Mouse (Mus musculus): Measurements from ENCODE around the gene Grrp1.
A peak's percentile ranks its signal among the peaks of the same experiment; 100 is the strongest.
"Not testable (repeated sequence)": the region's sequence is repeated elsewhere in the genome, so short reads cannot be mapped to it uniquely, and the experiment has no call there.

The Grrp1 gene

DNA sequence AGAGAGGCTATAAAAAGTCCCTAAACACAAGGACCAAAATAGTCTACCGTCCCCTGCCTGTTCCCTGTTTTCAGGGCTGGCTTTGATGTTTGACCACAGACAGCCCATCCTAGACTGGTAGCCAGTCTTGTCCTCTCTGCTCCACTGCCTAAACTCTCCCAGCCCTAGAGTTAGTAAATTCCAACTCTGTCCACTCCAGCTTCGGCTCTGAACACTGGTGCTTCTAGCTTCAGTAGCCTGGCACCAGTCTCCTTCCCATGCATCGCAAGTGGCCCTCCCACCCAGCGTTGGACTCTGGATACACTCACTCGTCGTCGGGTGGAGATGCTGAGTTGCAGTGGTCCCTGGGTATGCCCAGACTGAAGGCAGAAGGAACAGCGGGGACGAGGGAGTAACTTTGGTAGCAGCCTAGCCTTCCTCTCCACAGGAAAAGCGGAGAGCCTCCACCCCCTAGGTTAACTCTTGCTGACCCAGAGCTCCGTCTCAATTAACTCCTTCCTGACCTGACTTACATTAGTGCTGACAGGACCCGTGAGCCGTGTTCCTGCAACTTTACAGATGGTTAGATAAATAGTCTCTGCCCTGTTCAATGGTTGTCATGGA lies at the start of gene Grrp1:
Gene Grrp1, minus strand, starts transcription at position 385 of the 603 bp plus-strand sequence.
- peak; percentile 96 for DNase-seq

- no peak for DNase-seq
These were observed 48.2 kb upstream of the Grrp1 start for GRCm38 (mm10) chr4:134302084-134302483.

GRCm38 (mm10) chr4:134300316-134300715 lies 46.4 kb upstream of the Grrp1 start:
- peak; percentile 99 for DNase-seq

GRCm38 (mm10) chr4:134299498-134299810 lies 45.5 kb upstream of the Grrp1 start:
- DNase-seq: peak; percentile 97

DNA sequence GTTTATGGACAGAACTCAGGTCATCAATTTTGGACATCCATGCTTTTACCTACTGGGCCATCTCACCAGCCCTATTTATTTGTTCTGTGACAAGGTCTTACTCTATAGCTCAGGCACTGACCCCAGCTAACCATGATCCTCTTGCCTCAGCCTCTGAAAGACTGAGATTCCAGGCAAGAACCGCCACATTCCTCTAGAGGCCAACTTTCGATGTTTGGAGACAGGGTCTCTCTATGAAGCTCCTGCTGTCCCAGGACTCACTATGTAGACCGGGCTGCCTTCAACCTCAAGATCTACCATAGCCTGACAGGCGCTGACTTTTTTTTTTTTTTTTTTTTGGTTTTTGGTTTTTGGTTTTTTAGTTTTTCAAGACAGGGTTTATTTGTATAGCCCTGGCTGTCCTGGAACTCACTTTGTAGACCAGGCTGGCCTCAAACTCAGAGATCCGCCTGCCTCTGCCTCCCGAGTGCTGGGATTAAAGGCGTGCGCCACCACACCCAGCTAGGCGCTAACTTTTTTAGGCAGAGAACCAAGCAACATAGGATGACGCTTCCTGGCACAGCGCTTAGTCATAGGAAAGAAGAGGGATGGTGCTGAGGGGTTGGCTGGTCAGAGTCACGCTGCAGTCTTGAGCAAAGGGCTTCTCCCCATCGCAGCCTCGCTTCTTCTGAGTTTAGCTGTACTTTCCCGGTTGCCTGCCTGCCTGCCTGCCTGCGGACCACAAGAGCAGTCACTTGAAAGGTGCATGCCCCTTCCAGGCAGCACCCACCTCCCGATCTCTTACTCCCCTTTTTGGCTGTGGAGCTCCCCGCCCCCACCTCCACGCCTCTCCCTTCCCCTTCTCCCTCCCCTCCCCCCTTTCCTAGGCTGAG lies 45.0 kb upstream of the Grrp1 start:
- peak; percentile 45 for DNase-seq

GRCm38 (mm10) chr4:134297369-134297768 lies 43.5 kb upstream of the Grrp1 start:
- DNase-seq: peak; percentile 48

GRCm38 (mm10) chr4:134296523-134296922 lies 42.6 kb upstream of the Grrp1 start:
- DNase-seq: peak; percentile 66

- DNase-seq: not testable (repeated sequence)
These were observed 42.2 kb upstream of the Grrp1 start for GRCm38 (mm10) chr4:134296096-134296495.

GRCm38 (mm10) chr4:134293692-134294163 lies 39.8 kb upstream of the Grrp1 start:
- peak; percentile 99 for DNase-seq

DNA sequence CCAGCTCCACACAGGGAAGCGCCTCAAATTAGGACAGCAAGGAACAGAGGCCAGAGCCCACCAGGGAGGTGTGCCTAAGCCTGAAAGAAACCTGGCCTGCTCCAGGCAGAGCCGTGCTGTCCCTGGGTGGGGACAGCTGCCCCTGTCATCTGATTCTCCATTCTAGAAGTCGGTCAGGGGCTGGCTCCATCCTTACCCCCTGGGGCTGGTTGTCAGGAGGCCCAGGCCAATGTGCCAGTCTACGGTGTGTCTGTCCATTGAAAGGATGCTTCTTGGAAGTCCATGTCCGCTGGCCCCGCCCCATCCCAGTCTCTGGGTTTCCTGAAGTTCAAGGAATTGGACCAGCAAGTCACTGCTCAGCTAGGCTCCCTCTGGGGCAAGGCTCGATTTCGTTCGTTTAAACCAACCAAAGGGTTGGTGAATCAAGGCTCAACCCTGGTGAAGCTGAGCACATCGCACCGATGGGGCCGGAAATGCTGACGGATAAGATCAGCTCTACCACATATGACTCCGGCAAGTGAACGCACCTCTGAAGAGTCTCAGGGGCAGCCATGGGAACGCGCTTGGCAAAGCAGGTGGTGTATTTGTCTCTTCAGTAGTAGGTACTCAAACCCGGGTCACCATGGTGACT lies 39.3 kb upstream of the Grrp1 start:
- no peak for DNase-seq

- peak; percentile 89 for DNase-seq
These were observed 38.2 kb upstream of the Grrp1 start for GRCm38 (mm10) chr4:134292067-134292466.

DNA sequence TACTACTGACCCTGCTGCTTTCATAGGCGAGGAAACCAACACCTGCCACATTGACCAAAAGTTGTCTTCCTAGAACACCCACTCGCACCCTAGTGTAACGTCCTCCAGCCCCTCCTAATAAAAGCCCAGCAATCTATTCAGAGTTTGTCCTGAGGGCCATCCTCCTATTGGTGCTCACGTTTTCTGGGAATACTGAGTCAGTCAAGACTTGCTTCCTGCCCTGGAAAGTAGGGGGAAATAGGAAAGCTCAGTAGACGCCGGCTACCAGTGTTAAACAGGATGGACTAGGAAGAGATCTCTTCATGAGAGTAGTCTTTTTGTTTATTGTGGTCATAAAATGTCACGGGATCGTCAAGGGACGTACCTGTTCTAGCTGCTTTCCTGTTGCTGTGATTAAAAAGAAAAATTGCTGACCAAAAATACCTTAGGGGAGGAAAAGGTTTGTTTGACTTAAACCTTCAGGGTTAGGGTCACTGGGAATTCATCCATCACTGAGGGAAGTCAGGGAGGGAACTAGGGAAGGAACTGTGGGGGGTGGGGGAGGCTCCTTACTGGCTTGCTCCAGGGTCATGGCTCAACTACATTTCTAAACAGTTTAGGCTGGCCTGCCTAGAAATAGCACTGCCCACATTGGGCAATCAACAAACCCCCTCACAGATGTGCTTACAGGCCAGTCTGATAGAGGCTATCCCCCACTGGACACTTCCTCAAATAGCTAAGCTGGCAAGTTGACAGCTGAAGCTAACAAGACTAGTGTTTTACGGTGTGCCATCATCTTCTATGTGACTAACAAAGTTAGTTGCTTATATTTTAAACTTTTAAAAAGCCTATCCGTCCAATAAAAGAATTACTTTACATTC lies 34.7 kb upstream of the Grrp1 start:
- peak; percentile 96 for DNase-seq

DNA sequence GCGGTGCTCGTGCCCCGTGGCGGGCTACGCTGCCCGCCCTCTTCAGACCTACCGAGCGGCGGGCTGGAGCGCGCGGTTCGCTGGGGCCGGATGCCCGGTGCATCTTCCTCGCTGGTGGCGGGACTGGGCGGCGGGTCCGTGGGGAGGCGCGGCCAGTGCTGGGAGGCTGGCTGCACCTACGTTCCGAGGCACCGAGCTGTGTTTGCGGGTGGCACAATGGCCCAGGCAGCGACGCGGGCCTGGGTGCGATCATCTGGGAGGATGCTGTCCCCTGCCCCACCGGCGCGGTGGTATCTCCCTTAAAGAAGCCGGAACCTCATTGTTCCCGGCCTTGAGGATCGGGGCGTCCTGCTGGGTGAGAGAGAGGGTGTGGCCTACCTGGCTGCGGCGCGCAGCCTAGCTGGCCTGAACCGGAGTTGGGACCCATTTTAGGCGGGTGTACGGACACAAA lies 33.7 kb upstream of the Grrp1 start, which contains the start of gene Pdik1l:
Gene Pdik1l, minus strand, starts transcription at position 321 of the 451 bp plus-strand sequence.
- DNase-seq: peak; percentile 98

DNA sequence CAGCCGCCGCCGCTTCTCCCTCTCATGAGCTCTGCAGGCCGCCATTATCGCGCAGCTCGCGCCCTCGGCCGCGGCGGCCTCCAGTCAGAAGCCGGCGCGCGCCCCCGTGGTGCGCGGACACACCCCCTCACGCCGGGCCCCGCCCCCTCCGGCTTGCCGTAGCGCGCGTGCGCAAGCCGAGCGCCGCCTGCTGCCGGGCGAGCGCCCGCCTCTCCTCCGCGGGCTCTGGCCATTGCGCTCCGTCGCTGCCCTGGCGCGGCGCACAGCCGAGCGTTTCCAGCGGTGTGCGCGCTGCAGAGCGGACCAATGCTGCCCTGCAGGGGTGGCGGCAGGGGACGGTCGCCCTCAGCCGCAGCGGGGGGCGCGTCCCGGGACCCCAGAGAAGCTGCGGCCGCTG lies 33.3 kb upstream of the Grrp1 start:
- DNase-seq: peak; percentile 99

DNA sequence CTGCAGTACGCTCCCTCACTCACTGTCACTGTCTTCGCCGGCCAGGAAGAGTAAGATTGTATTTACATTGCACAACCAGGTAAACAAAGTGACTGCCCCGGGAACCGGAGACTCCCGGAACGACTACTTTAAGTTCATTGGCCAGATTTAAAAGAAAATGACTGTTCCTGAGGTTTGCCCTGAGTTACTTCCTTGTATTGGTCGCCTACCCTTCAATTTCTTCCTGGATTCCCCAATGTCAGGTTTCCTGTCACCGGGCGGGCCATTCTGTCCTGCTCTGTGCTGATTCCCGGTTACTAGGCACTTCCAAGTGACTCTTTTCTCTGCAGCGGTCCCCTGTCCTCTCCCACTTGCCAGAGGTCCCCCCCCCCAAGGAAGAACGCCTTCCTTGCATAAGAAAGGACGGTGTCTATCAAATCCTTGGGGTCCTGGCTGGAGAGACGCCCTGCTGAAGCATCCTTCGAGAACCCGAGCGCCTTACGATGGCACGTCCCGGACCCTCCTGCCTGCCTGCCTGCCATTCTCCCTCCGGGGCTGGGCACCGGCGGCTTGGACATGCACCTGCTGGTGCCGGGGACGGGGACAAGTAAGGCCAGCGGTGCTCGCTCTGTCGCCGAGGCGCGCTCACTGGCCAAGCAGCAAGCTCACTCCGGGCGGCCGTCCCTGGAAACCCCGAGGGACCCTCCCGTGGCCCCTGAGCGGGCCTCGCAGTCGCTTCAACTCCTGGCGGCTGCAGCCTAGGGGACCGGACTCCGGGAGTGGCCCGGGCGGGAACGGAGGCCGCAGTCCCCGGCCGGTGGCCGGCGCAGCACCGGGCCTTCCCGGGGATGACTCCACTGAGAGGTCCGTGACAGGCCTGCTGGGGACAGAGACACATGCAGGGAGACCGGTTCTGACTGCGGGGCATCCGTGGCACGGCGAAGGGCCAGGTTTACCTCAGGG lies 32.6 kb upstream of the Grrp1 start:
- DNase-seq: no peak

DNA sequence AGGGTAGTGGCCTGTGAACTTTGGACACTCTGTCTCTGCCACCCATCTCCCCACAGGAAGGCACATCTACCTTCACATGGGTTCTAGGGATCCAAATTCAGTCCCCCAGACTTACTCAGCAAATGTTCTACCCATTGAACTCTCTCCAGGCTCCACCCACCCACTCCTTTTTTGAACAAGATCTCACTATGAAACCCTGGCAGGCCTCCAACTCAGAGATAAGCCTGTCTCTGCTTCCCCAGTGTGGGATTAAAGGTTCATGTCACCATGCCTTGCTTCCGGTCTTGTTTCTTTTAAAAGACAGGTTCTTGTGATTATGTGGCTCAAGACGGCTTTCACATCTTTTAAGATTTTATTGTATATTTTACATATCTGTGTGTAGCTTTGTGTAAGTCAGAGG lies 31.0 kb upstream of the Grrp1 start:
- peak; percentile 86 for DNase-seq

GRCm38 (mm10) chr4:134273417-134274345 lies 19.8 kb upstream of the Grrp1 start:
- DNase-seq: peak; percentile 87

DNA sequence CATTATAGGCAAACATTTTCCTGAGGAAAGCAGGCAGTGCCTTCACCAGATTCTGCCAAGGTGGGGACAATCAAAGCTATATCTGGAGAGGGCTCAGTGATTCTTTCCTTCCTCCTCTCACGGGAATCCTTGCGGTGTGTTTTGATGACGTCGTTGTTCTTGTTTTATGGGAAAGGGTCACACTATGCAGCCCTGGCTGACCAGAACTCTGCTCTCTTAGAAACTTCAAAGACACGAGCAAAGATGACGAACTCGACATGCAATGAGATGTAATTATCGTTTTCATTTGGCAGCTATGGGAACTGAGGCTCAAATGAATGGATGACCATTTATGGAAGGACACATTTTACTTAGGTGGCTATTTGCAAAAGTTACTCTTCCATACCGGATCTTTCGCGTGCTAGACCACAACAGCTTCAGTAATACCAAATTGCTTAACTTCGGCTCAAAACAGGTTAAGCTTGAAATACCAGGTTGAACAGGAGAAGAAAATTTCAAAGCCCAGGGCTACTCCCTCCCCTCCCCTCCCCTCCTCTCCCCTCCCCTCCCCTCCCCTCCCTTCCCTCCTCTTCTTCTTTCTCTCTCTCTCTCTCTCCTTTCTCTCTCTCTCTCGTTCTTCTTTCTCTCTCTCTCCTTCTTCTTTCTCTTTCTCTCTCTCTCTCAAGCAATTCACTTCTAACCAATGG lies 19.0 kb upstream of the Grrp1 start:
- peak; percentile 59 for DNase-seq

- DNase-seq: peak; percentile 75
These were observed 18.1 kb upstream of the Grrp1 start for GRCm38 (mm10) chr4:134271979-134272378.

- not testable (repeated sequence) for DNase-seq
These were observed 15.7 kb upstream of the Grrp1 start for GRCm38 (mm10) chr4:134269622-134270021.

Measured in heart, adult 11 months (tissue).